Mouse (Mus musculus): ENCODE results near the gene Gm42878. TPM values are rescaled to one million over a fixed set of nuclear protein-coding genes. Genes with fewer than 3 reads are reported as not detected.

Gm42878 gene
- polyA plus RNA-seq (2016; fragmentation: Nextera tagmentation; extraction: Ambion mirVana): not detected in 2 replicates

DNA sequence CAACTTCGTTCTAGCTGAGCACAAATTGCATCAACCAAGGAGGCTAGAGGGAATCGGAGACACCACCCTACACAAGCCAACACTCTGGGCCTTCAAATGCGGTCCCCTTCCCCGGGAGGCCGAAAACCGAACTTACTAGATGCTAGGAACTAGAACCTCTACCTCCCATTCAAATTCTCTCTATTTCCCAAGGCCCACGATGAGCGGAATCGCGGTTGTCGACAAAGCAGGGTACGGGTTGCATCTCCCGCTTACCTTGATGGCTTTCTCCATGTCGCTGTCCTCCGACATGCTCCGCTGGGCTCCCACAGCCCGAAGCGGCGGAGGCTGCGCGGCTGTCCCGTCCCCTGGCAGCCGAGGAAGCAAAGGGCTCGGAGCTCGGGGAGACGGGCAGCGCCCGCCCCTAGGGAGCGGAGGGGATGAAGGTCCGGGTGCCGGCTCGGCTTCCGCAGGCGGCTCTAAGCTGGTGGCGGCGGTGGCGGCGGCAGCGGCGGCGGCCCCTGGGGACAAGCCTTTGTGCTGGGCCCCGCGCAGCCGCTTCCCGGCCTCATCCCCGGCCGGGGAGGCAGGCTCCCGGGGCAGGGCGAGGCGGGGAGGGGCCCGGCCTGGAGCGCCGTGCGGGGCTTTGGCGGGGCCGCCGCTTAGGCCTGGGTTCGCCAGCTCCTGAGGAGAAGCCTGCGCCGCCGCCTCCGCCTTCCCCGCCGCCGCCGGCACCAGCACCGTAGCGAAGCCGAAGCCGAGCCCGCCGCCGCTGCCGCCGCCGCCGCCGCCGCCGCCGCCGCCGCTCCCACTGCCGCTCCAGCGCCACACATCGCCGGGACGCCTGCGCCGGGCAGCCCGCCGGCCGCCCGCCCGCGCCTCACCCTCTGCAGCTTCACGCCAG, at the start of gene Gm42878, which contains the start of gene Adam1a:
Gm42878 (minus strand) TSS at position 573 of the 883 bp plus-strand sequence.
Adam1a (minus strand) TSS at position 573 of the 883 bp plus-strand sequence.
- H3K4me1 ChIP-seq: peaks cover 53% of the 10 kb centered on the region
- peak; percentile 74 for ATAC-seq

DNA sequence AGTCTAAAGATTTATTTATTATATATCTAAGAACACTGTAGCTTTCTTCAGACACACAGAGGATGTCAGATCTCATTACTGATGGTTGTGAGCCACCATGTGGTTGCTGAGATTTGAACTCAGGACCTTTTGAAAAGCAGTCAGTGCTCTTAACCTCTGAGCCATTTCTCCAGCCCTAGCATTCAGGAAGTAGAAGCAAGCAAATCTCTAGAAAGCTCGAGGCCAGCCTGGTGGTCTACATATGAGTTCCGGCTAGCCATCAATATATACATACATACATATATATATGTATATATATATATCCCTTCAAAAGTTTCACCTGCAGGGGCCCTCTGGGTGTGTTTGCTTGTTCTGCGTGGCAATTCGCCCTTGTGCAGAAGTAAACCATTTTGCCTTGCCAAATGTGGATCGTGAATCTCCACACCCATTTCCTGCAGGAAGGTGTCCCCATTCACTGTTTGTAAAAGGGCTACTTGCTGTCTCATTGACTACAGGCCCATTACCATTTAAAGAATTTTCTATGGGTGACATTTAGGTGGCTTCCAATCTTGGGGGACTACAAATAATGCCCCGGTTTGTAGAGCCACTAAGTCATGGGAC, 49.5 kb upstream of the Gm42878 start:
- H3K27me3 ChIP-seq (replicated peaks): peaks cover 10% of the 10 kb centered on the region; the same call in 1 of the 2 replicates
- peaks cover 62% of the 10 kb centered on the region for H3K4me1 ChIP-seq
- H3K9me3 ChIP-seq (replicated peaks): no peaks in the 10 kb centered on the region
- no peak overlapping the region for H3K27ac ChIP-seq
- no peak for ATAC-seq
- H3K9ac ChIP-seq: peak overlapping the region; percentile 88; the same call in 1 of the 2 replicates
- 0 out of 2 replicates have a peak, but pooled peaks cover 3% of the 10 kb centered on the region for H3K36me3 ChIP-seq
- H3K4me2 ChIP-seq: peak overlapping the region; percentile 99
- 62% methylated on average over 6 of the region's 6 CpGs for WGBS (ENCODE audit: insufficient replicate concordance)
- H3K4me3 ChIP-seq: no peak overlapping the region

More for the DNA sequence above, at the start of gene Gm42878, which contains the start of gene Adam1a:
- Histone ChIP-seq H3K27ac (peak within 1 kb of the TSS; percentile 93), H3K9me3 (replicated peaks) (no peaks in the 10 kb centered on the region), H3K36me3 (peaks cover 4% of the 10 kb centered on the region; the same call in 1 of the 2 replicates), H3K9ac (peak within 1 kb of the TSS; percentile 92), H3K27me3 (replicated peaks) (no peaks in the 10 kb centered on the region), H3K4me2 (peak within 1 kb of the TSS; percentile 74), H3K4me3 (peak within 1 kb of the TSS; percentile 81)
- WGBS (ENCODE audit: insufficient replicate concordance): under 1% methylated on average over 60 of the region's 97 CpGs

DNA sequence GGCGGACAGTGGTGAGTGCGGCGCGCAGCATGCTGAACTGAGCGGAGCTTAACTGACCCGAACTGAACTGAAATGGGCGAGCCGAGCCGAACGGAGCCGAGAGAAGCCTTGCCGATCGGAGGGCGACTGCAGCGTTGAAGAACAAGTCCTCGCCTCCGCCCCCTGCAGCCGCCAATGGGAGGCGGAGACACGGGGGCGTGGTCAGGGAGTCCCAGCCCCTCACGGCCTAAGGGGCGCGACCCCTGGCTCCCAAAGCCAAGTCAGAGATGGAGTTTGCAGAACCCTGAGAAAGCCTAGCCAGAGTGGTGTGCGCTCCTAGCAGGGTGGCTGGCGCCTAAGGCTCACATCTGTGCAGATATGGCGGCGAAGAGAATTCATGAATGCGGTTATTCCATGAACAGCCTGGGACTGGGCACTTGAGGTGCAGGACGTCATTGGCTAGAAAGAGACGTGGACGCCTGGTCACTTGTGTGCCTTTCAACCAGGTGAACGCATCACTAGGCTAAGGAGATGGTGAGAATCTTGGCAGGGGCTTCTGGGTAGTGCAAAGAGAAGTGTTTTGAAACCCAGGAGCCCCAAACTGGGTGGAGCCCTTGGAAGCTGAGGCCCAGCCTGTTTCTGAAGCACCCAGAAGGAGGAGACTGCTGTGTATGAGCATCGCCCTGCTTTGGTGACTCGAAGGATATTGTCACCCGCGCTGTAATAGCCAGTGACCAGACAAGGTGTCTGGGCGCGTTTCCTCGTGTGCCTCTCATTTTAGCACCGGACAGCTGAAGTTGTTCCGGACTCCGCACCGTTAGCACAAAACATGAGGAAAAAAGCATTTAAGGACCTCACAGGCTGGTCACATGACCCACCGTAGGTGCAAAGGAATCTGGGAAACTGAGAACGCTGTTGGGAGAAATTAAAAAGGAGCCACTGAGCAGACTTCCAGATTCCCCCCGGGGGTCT, 48.4 kb upstream of the Gm42878 start, which contains the start of gene Aldh2:
Aldh2 (minus strand) TSS at position 374 of the 951 bp plus-strand sequence.
- WGBS (ENCODE audit: insufficient replicate concordance): 2% methylated on average over 47 of the region's 47 CpGs
- H3K27me3 ChIP-seq (replicated peaks): peaks cover 10% of the 10 kb centered on the region; the same call in 1 of the 2 replicates
- peaks cover 62% of the 10 kb centered on the region for H3K4me1 ChIP-seq
- peak within 1 kb of the TSS; percentile 99 for H3K4me2 ChIP-seq
- H3K9ac ChIP-seq: peak within 1 kb of the TSS; percentile 88
- H3K36me3 ChIP-seq: 0 out of 2 replicates have a peak, but pooled peaks cover 3% of the 10 kb centered on the region
- peak; percentile 90 for ATAC-seq
- no peaks in the 10 kb centered on the region for H3K9me3 ChIP-seq (replicated peaks)
- peak within 1 kb of the TSS; percentile 88 for H3K27ac ChIP-seq
- peak within 1 kb of the TSS; percentile 83 for H3K4me3 ChIP-seq

DNA sequence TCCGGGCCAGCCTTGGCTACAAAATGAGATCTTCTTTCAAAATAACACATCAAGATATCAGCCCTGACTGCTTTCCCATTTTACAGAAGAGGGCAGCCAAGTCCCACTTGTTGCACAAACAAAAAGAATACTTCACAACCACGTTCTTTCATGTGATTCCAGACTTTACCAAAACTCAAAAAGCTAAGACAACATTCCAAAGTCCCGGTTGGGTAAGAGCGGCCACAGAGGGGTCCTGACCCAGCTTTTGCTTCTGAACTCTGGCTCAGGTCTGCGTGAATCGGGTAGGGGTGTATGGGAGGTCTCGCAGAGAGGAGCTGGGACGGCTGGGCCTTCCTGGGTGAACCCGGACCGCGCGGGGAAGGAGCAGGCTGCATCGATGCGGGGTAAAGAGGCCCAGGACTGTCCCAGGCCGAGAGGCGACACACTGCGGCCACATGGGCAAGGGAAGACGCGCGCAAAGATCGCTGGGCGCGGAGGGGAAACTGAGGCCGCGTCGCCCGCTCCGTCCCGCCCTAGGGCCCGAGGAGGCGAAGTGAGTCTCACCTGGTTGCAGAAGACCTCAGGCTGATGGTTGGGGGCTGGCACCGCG, 47.6 kb upstream of the Gm42878 start:
- H3K36me3 ChIP-seq: 0 out of 2 replicates have a peak, but pooled peaks cover 3% of the 10 kb centered on the region
- peak overlapping the region; percentile 88 for H3K27ac ChIP-seq
- peaks cover 10% of the 10 kb centered on the region; the same call in 1 of the 2 replicates for H3K27me3 ChIP-seq (replicated peaks)
- peak overlapping the region; percentile 99 for H3K4me2 ChIP-seq
- peak overlapping the region; percentile 88 for H3K9ac ChIP-seq
- peak; percentile 42 for ATAC-seq
- peaks cover 62% of the 10 kb centered on the region for H3K4me1 ChIP-seq
- H3K9me3 ChIP-seq (replicated peaks): no peaks in the 10 kb centered on the region
- WGBS (ENCODE audit: insufficient replicate concordance): 4% methylated on average over 33 of the region's 33 CpGs
- H3K4me3 ChIP-seq: peak overlapping the region; percentile 83

DNA sequence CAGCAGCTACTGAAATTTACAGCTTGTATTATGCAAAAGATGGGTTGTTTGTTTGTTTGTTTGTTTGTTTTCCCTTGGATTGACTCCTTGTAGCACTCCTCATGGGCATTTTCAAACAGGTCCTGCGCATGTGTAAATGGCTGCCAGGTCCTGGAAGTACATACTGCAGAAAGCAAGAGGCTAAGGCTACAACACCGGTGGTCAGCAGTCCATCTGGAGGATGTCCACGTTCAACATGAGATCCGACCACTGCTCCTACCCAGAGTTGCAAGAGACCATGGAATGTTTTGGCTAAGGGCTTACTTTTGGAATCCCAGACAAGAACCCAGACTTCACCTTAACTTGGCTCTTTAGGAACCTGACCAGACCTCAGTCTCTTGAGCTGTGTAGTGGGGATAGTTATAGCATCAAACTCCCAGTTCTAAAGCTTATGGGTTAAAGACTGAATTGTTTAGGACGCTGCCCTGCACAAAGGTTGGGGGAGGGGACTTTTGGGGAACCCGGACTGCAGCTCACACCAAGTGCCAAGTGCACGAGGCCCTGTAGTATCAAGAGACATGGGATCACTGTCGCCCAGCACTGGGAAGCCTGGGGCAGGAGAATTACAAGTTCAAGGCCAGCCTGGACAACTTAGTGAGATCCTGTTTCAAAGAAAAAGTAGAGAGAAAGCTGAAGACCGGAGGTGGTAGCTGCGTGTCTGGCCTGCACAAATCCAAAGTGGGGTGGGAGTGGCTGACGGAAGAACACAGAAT, 47.0 kb upstream of the Gm42878 start:
- 55% methylated on average over 11 of the region's 11 CpGs for WGBS (ENCODE audit: insufficient replicate concordance)

DNA sequence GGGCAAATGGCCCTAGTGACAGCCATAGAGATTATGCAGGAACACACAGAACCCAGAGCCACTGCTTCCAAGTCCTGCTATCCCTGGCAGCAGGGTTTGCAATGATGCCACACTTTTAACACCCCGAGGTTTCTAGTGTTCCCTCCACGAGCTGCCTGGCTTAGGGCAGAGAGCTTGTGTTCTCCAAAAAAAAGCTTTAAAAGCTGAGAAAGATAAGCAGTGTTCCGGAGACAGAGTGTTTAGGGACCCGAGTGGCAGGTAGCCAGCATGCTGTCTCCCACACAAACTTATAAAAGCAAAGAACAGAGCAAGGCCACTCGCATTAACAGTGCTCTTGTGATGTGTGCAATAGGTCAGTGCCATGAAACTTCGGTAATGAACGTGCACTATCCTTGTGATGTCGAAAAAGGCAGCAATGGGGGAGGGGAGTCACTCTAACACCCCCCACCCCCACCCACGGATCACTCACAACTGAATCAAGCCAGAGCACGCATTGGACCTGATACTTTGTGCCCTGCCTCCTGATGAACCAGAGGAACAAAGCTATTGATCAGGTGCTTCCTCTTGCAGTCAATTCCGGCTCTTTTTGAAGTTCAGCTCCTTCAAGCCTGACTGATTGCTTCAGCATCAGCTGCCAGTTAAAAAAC, 46.3 kb upstream of the Gm42878 start:
- peaks cover 5% of the 10 kb centered on the region; the same call in 1 of the 2 replicates for H3K27me3 ChIP-seq (replicated peaks)
- H3K9me3 ChIP-seq (replicated peaks): no peaks in the 10 kb centered on the region
- H3K4me3 ChIP-seq: peak overlapping the region; percentile 83; the same call in 1 of the 2 replicates
- peaks cover 64% of the 10 kb centered on the region for H3K4me1 ChIP-seq
- ATAC-seq: no peak
- H3K36me3 ChIP-seq: 0 out of 2 replicates have a peak, but pooled peaks cover 3% of the 10 kb centered on the region
- WGBS (ENCODE audit: insufficient replicate concordance): 56% methylated on average over 11 of the region's 11 CpGs
- H3K9ac ChIP-seq: 0 out of 2 replicates have a peak overlapping the region, but pooled peaks have one; percentile 5
- peak overlapping the region; percentile 10 for H3K27ac ChIP-seq
- peak overlapping the region; percentile 99 for H3K4me2 ChIP-seq

More for the DNA sequence above, 47.0 kb upstream of the Gm42878 start:
- no peak for ATAC-seq
- Histone ChIP-seq H3K27ac (peak overlapping the region; percentile 88; the same call in 1 of the 2 replicates), H3K9ac (peak overlapping the region; percentile 88), H3K4me3 (peak overlapping the region; percentile 83), H3K27me3 (replicated peaks) (peaks cover 7% of the 10 kb centered on the region; the same call in 1 of the 2 replicates), H3K4me2 (peak overlapping the region; percentile 99), H3K4me1 (peaks cover 62% of the 10 kb centered on the region), H3K36me3 (0 out of 2 replicates have a peak, but pooled peaks cover 3% of the 10 kb centered on the region), H3K9me3 (replicated peaks) (no peaks in the 10 kb centered on the region)

DNA sequence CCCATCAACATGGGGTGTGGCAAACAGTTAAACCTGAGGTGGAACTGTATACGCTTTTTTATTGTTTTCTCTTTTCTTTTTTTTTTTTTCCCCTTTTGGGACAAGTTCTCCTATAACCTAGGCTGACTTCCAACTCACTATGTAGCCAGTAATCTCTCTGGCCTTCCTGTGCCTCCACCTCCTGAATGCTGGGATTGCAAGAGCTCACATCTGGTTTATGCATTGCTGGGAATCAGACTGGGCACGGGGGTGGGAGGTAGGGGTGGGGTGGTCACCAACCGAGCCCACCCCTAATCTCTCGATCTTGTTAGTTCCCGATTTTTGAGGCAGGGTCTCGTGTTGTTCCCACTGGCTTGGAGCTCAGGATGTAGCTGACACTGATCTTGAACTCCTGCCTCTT, 44.6 kb upstream of the Gm42878 start:
- Histone ChIP-seq H3K9ac (no peak overlapping the region), H3K27ac (no peak overlapping the region), H3K4me2 (no peak overlapping the region), H3K4me3 (no peak overlapping the region), H3K27me3 (replicated peaks) (no peaks in the 10 kb centered on the region), H3K9me3 (replicated peaks) (no peaks in the 10 kb centered on the region), H3K36me3 (0 out of 2 replicates have a peak, but pooled peaks cover 3% of the 10 kb centered on the region), H3K4me1 (peaks cover 64% of the 10 kb centered on the region)
- no peak for ATAC-seq
- WGBS (ENCODE audit: insufficient replicate concordance): 68% methylated on average over 6 of the region's 6 CpGs

DNA sequence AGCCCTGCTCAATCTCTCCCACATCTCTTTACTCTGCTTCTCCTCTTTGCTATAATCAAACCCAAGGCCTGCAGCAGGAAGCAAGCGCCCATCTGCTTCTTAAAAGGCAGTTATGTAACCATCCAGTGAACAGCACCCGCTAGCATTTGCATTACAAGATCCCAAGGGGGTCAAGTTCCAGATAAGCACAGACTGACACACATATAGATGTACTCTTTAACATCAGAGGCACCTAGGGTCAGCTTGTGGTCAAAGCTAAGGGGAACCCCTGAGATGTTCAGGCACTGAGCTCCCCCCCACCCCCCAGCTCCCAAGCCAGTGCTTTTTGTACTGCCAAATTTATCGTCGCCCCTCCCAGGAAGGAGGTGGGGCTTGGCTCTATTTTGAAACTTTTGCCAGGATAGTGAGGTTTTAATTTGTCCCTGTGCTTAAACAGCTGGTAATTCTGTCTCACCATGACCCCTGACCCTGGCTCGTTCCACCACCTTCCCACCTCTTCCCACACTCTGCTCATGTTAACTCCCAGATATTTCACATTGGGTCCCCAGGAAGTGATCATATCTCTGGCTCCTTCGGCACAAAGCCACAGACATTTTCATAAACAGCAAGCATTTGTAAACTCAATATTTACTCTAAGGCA, 41.2 kb upstream of the Gm42878 start:
- no peaks in the 10 kb centered on the region for H3K27me3 ChIP-seq (replicated peaks)
- H3K27ac ChIP-seq: peak overlapping the region; percentile 67
- H3K9ac ChIP-seq: peak overlapping the region; percentile 31; the same call in 1 of the 2 replicates
- H3K4me1 ChIP-seq: peaks cover 53% of the 10 kb centered on the region
- no peak for ATAC-seq
- H3K36me3 ChIP-seq: peaks cover 3% of the 10 kb centered on the region; the same call in 1 of the 2 replicates
- H3K4me2 ChIP-seq: peak overlapping the region; percentile 53
- WGBS (ENCODE audit: insufficient replicate concordance): 10% methylated on average over 6 of the region's 6 CpGs
- peak overlapping the region; percentile 8; the same call in 1 of the 2 replicates for H3K4me3 ChIP-seq
- no peaks in the 10 kb centered on the region for H3K9me3 ChIP-seq (replicated peaks)

DNA sequence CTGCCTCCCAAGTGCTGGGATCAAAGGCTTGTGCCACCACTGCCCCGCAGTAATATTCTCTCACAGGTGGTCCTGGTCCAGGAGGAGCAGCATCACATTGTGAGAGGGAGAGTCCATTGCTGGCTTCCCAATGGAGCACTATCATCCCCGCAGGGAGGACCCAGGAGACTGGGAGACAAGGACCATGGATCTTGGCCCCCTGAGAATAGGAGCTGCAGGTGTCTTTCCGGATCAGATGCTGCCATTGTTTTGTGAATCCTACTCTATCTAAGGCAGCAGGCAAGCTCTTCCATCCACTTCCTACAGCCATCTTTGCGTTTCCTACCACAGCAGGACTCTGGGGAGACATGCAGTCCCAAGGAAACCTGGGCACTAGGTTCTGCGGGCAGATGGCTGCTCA, 40.4 kb upstream of the Gm42878 start:
- ATAC-seq: no peak
- WGBS (ENCODE audit: insufficient replicate concordance): 68% methylated on average over 5 of the region's 5 CpGs
- Histone ChIP-seq H3K9ac (no peak overlapping the region), H3K4me3 (no peak overlapping the region), H3K9me3 (replicated peaks) (no peaks in the 10 kb centered on the region), H3K36me3 (peaks cover 2% of the 10 kb centered on the region; the same call in 1 of the 2 replicates), H3K4me2 (no peak overlapping the region), H3K27ac (peak overlapping the region; percentile 67; the same call in 1 of the 2 replicates), H3K4me1 (peaks cover 48% of the 10 kb centered on the region), H3K27me3 (replicated peaks) (no peaks in the 10 kb centered on the region)
